Mouse (Mus musculus) bone marrow macrophage, adult 2 months (primary cell): ENCODE measurements around the gene Slc13a5. TPM values are rescaled to one million over a fixed set of nuclear protein-coding genes. Genes with fewer than 3 reads are reported as not detected.
A peak's percentile ranks its signal among the peaks of the same experiment; 100 is the strongest.

Experiments used
- H3K27ac ChIP-seq: 2 replicates; pipeline ENCODE4 v1.5.1; 2012; ENCODE audit warnings: low read depth, low read length; ENCODE audit not compliant: insufficient read depth
- H3K4me1 ChIP-seq: 2 replicates; pipeline ENCODE4 v1.6.1; 2012; ENCODE audit warnings: low read length; ENCODE audit not compliant: control insufficient read depth, insufficient read depth
- H3K4me3 ChIP-seq: 2 replicates; pipeline ENCODE4 v1.5.1; 2012; ENCODE audit warnings: mild to moderate bottlenecking, low read length, moderate library complexity; ENCODE audit not compliant: insufficient read depth
- CTCF ChIP-seq: IDR thresholded peaks from 2 replicates; pipeline ENCODE4 v1.5.1; 2012; ENCODE audit warnings: low read depth, mild to moderate bottlenecking, low read length, moderate library complexity
- POLR2A ChIP-seq: IDR thresholded peaks from 2 replicates; pipeline ENCODE4 v1.6.1; 2012; ENCODE audit warnings: mild to moderate bottlenecking, low read depth, low read length, borderline replicate concordance
- polyA plus RNA-seq: library from polyadenylated mRNA; stranded (reverse); fragments of >200 nt; gene quantifications from 2 replicates; pipeline ENCODE4 v1.2.4, GENCODE M21; 2012; ENCODE audit not compliant: missing spikeins, insufficient read depth, insufficient read length

The Slc13a5 gene
- polyA plus RNA-seq, 1 experiment: not detected

- TF ChIP-seq CTCF: 0 out of 2 replicates have a peak, but pooled peaks have one; percentile 15
- TF ChIP-seq POLR2A: no peak
- peaks cover 2% of the 10 kb centered on the region for H3K4me1 ChIP-seq
- H3K27ac ChIP-seq: no peak overlapping the region
- H3K4me3 ChIP-seq: peak overlapping the region; percentile 26
Measured at GRCm38 (mm10) chr11:72266207-72266959, 639 bp downstream of the Slc13a5 start.

DNA sequence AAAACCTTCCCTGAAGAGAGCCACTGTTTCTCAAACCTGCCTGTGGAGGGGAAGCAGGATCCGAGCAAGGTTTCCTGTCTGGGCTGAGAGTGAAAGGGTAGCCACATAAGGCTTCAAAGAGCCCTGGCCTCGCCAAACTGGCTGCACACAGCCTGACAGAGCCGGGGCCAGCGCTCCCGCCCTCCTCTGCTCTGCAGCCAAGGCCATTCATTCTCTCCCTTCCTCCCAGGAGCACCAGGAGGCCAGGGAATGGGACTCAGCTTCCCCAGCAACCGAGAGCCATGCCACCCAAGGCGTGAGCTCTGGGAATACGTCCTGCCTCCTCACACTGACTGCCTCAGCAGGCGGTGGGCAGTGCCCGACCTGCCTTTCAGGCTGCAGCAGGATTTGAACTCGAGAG is 1.5 kb downstream of the Slc13a5 start:
- TF ChIP-seq CTCF (no peak), POLR2A (no peak)
- Histone ChIP-seq H3K27ac (no peak overlapping the region), H3K4me3 (no peak overlapping the region), H3K4me1 (peaks cover 2% of the 10 kb centered on the region)

DNA sequence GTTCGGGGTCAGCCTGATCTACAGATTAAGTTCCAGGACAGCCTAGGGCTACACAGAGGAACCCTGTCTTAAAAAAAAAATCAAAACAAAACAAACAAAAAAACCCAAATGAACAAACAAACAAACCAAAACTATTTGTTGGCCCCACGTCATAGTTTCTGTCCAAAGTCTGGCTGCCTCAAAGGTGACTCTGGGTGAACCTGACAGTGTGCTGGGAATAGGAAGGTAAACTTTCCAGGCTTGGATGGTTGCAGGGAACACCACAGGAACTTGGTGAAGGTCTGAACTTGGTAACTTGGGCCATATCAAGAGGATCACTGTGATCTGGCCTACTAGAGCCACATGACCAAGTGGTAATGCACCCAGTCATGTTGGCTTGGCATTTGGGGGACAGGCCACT is 10.6 kb downstream of the Slc13a5 start:
- Histone ChIP-seq H3K4me1 (peaks cover 9% of the 10 kb centered on the region), H3K27ac (no peak overlapping the region), H3K4me3 (no peak overlapping the region)
- TF ChIP-seq POLR2A (no peak), CTCF (no peak)

- no peak for TF ChIP-seq POLR2A
- no peak for TF ChIP-seq CTCF
- no peak overlapping the region for H3K4me3 ChIP-seq
- no peak overlapping the region for H3K27ac ChIP-seq
- H3K4me1 ChIP-seq: peaks cover 9% of the 10 kb centered on the region
Measured at GRCm38 (mm10) chr11:72255629-72256028, 11.4 kb downstream of the Slc13a5 start.

- H3K4me1 ChIP-seq: no peaks in the 10 kb centered on the region
- no peak overlapping the region for H3K27ac ChIP-seq
- TF ChIP-seq CTCF (no peak), POLR2A (no peak)
- no peak overlapping the region for H3K4me3 ChIP-seq
Measured at GRCm38 (mm10) chr11:72245196-72245753, 21.7 kb downstream of the Slc13a5 start.

- no peaks in the 10 kb centered on the region for H3K4me1 ChIP-seq
- H3K4me3 ChIP-seq: no peak overlapping the region
- no peak overlapping the region for H3K27ac ChIP-seq
- TF ChIP-seq POLR2A (no peak), CTCF (no peak)
Measured at GRCm38 (mm10) chr11:72240062-72240860, 26.8 kb downstream of the Slc13a5 start.

DNA sequence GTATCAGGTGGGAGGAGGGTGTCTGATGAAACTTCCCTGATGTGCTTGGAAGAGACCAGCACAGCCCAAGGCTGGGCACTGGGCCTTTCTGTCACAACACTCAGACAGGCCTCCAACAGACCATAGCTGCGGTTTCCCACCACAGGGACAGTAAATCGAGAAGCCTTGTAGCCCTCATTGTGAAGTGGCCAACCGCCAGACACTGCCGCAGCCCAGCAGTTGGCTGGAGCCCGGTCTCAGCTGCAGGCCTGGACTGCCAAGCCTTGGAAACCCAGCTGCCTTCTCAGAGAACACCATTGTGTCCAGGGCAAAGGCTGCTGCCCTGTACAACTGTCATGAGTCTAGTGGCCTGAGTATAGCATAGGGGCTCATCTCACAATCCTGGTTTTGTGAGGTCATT is 33.0 kb downstream of the Slc13a5 start:
- TF ChIP-seq CTCF: no peak
- no peak for TF ChIP-seq POLR2A
- Histone ChIP-seq H3K4me1 (no peaks in the 10 kb centered on the region), H3K4me3 (no peak overlapping the region), H3K27ac (no peak overlapping the region)

DNA sequence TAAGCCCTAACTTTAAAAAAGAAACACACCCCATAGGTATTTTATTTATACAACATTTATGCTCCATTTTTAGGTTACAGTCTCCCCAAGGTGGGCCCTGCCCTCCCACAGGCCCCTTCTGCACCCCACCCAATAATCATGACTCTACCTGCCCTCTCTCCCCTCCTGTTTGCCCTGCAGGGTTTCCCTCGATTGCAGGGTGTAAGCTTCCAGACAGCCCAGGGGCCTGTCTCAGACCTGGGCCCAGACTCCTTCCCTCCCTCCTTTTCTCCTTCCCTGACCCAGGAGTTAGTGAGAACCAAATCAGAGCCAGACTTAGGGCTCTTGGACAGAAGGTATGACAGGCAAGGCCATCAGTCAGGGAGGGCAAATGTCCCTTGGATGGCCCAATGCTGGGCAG is 34.0 kb downstream of the Slc13a5 start:
- Histone ChIP-seq H3K4me3 (no peak overlapping the region), H3K4me1 (no peaks in the 10 kb centered on the region), H3K27ac (no peak overlapping the region)
- no peak for TF ChIP-seq CTCF
- no peak for TF ChIP-seq POLR2A

GRCm38 (mm10) chr11:72232068-72232467 is 35.0 kb downstream of the Slc13a5 start:
- TF ChIP-seq POLR2A (no peak), CTCF (no peak)
- Histone ChIP-seq H3K4me1 (no peaks in the 10 kb centered on the region), H3K27ac (no peak overlapping the region), H3K4me3 (no peak overlapping the region)

- H3K27ac ChIP-seq: no peak overlapping the region
- no peaks in the 10 kb centered on the region for H3K4me1 ChIP-seq
- no peak for TF ChIP-seq POLR2A
- TF ChIP-seq CTCF: no peak
- no peak overlapping the region for H3K4me3 ChIP-seq
Measured at GRCm38 (mm10) chr11:72228513-72228912, 38.5 kb downstream of the Slc13a5 start.
